Mouse (Mus musculus): ENCODE measurements around the gene Ppp4r3a.

- TF ChIP-seq CTCF (IDR thresholded peaks at IDR 0.05; ENCODE audit: low read depth, low read length) = no peak
- no peak for TF ChIP-seq GATA2 (IDR thresholded peaks at IDR 0.05; ENCODE audit: borderline replicate concordance, low read depth, low read length)
These were observed 89.1 kb downstream of the Ppp4r3a start for GRCm38 (mm10) chr12:100994140-100995015.
